Mouse (Mus musculus): ENCODE measurements around the gene Efcab2. TPM values are rescaled to one million over a fixed set of nuclear protein-coding genes. Genes with fewer than 3 reads are reported as not detected.
"Not testable (repeated sequence)": the region's sequence is repeated elsewhere in the genome, so short reads cannot be mapped to it uniquely, and the experiment has no call there.

The Efcab2 gene
- polyA plus RNA-seq, 1 experiment from 2014 or later, result 8.7 TPM

DNA sequence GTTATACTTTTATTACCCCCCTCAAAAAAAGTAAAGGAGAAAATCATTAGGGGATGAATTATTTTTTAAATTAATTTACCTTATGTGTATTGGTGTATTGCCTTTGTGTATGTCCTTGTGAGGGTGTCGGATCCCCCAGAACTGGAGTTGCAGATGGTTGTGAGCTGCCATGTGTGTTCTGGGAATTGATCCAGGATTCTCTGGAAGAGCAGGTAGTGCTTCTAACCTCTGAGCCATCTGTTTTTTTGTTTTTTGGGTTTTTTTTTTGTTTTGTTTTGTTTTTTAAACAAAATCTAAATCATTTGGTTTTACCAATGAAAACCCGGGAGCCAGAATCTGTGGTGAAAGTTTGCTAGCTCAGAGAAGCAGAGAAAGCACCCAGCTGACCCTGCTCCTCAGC lies 1.8 kb downstream of the Efcab2 start:
- Histone ChIP-seq H3K4me3 (no peak overlapping the region), H3K9me3 (replicated peaks) (no peaks in the 10 kb centered on the region), H3K9ac (no peak overlapping the region), H3K4me1 (no peaks in the 10 kb centered on the region), H3K4me2 (replicated peaks) (no peak overlapping the region), H3K27ac (no peak overlapping the region), H3K36me3 (no peaks in the 10 kb centered on the region), H3K27me3 (no peaks in the 10 kb centered on the region)
- ATAC-seq (ENCODE audit: low FRiP score), result no peak
- WGBS, result 84% methylated on average over 2 of the region's 2 CpGs

- Histone ChIP-seq H3K36me3 (no peaks in the 10 kb centered on the region), H3K27ac (no peak overlapping the region), H3K4me1 (no peaks in the 10 kb centered on the region), H3K4me3 (no peak overlapping the region), H3K9ac (no peak overlapping the region), H3K9me3 (replicated peaks) (no peaks in the 10 kb centered on the region), H3K27me3 (no peaks in the 10 kb centered on the region), H3K4me2 (replicated peaks) (no peak overlapping the region)
- WGBS, result 66% methylated on average over 4 of the region's 4 CpGs
- ATAC-seq (ENCODE audit: low FRiP score), result no peak
Observed at GRCm38 (mm10) chr1:178408901-178409361, 3.0 kb downstream of the Efcab2 start.

DNA sequence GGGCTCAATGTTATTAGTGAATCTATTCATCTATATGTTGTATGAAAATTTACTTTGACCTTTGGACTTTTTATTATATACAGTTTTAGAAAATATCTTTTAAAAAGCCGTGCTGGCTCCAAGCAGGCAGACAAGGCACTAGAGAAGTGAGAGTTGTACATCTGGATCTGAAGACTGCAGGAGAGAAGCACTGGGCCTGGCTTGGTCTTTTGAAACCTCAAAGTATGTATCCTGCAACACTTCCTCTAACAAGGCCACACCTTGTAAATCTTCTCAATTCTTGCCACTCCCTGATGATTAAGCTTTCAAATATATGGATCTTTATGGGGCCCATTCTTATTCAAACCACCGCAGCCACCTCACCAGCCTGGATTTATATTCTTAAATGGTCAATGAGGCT lies 7.5 kb downstream of the Efcab2 start:
- 94% methylated on average over 2 of the region's 2 CpGs for WGBS
- not testable (repeated sequence) for H3K4me2 ChIP-seq (replicated peaks)

GRCm38 (mm10) chr1:178419608-178420007 lies 13.7 kb downstream of the Efcab2 start:
- ATAC-seq (ENCODE audit: low FRiP score), result no peak
- Histone ChIP-seq H3K9me3 (replicated peaks) (no peaks in the 10 kb centered on the region), H3K4me2 (replicated peaks) (no peak overlapping the region), H3K27ac (no peak overlapping the region), H3K4me1 (no peaks in the 10 kb centered on the region), H3K27me3 (no peaks in the 10 kb centered on the region), H3K9ac (no peak overlapping the region), H3K4me3 (no peak overlapping the region), H3K36me3 (no peaks in the 10 kb centered on the region)
- WGBS, result 91% methylated on average over 2 of the region's 2 CpGs

More for the DNA sequence above, 7.5 kb downstream of the Efcab2 start:
- H3K27ac ChIP-seq; ATAC-seq (ENCODE audit: low FRiP score); H3K9ac ChIP-seq; H3K4me3 ChIP-seq; H3K4me1 ChIP-seq; H3K27me3 ChIP-seq; H3K36me3 ChIP-seq; H3K9me3 ChIP-seq (replicated peaks): not testable (repeated sequence)

- no peaks in the 10 kb centered on the region for H3K9me3 ChIP-seq (replicated peaks)
- no peaks in the 10 kb centered on the region for H3K27me3 ChIP-seq
- no peak overlapping the region for H3K4me3 ChIP-seq
- H3K36me3 ChIP-seq, result no peaks in the 10 kb centered on the region
- H3K27ac ChIP-seq, result no peak overlapping the region
- no peak overlapping the region for H3K9ac ChIP-seq
- H3K4me2 ChIP-seq (replicated peaks), result no peak overlapping the region
- ATAC-seq (ENCODE audit: low FRiP score), result no peak
- 86% methylated on average over 1 of the region's 1 CpGs for WGBS
- no peaks in the 10 kb centered on the region for H3K4me1 ChIP-seq
Observed at GRCm38 (mm10) chr1:178423662-178424061, 17.8 kb downstream of the Efcab2 start.

GRCm38 (mm10) chr1:178431619-178432444 lies 25.9 kb downstream of the Efcab2 start:
- Histone ChIP-seq H3K4me2 (replicated peaks) (no peak overlapping the region), H3K36me3 (no peaks in the 10 kb centered on the region), H3K9ac (no peak overlapping the region), H3K4me1 (no peaks in the 10 kb centered on the region), H3K27ac (no peak overlapping the region), H3K9me3 (replicated peaks) (no peaks in the 10 kb centered on the region), H3K4me3 (no peak overlapping the region), H3K27me3 (no peaks in the 10 kb centered on the region)
- 90% methylated on average over 4 of the region's 4 CpGs for WGBS
- no peak for ATAC-seq (ENCODE audit: low FRiP score)

- 89% methylated on average over 1 of the region's 1 CpGs for WGBS
Observed at GRCm38 (mm10) chr1:178433619-178434018, 27.7 kb downstream of the Efcab2 start.

GRCm38 (mm10) chr1:178444407-178444806 lies 38.5 kb downstream of the Efcab2 start:
- no peak for ATAC-seq (ENCODE audit: low FRiP score)
- WGBS, result 48% methylated on average over 3 of the region's 3 CpGs

More at GRCm38 (mm10) chr1:178433619-178434018, 27.7 kb downstream of the Efcab2 start:
- Histone ChIP-seq H3K4me1 (no peaks in the 10 kb centered on the region), H3K4me2 (replicated peaks) (no peak overlapping the region), H3K9ac (no peak overlapping the region), H3K36me3 (no peaks in the 10 kb centered on the region), H3K27ac (no peak overlapping the region), H3K4me3 (no peak overlapping the region), H3K27me3 (no peaks in the 10 kb centered on the region), H3K9me3 (replicated peaks) (no peaks in the 10 kb centered on the region)
- no peak for ATAC-seq (ENCODE audit: low FRiP score)

DNA sequence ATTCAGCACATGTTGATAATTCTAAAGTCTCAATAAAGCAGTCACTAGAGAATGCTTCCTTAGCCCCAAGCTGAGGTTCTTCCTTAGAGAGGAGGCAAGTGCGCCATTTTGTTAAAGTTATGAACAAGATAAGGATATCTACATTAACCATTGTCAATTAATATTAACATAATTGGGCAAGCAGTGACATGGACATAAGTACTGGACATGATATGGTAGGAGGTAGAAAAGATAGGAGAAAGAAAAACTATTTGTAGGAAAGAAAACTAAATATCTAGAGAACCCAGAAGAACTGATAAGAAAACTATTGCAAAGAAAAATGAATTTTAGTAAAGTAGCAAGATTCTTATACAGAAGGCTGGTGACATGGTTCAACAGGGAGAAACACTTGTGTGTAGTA lies 41.2 kb downstream of the Efcab2 start:
- no peak for ATAC-seq (ENCODE audit: low FRiP score)
- no peak overlapping the region for H3K9ac ChIP-seq

More at GRCm38 (mm10) chr1:178444407-178444806, 38.5 kb downstream of the Efcab2 start:
- no peaks in the 10 kb centered on the region for H3K4me1 ChIP-seq
- no peak overlapping the region for H3K4me2 ChIP-seq (replicated peaks)
- H3K9me3 ChIP-seq (replicated peaks), result no peaks in the 10 kb centered on the region
- H3K4me3 ChIP-seq, result no peak overlapping the region
- H3K27ac ChIP-seq, result no peak overlapping the region
- no peaks in the 10 kb centered on the region for H3K27me3 ChIP-seq
- no peaks in the 10 kb centered on the region for H3K36me3 ChIP-seq
- no peak overlapping the region for H3K9ac ChIP-seq

DNA sequence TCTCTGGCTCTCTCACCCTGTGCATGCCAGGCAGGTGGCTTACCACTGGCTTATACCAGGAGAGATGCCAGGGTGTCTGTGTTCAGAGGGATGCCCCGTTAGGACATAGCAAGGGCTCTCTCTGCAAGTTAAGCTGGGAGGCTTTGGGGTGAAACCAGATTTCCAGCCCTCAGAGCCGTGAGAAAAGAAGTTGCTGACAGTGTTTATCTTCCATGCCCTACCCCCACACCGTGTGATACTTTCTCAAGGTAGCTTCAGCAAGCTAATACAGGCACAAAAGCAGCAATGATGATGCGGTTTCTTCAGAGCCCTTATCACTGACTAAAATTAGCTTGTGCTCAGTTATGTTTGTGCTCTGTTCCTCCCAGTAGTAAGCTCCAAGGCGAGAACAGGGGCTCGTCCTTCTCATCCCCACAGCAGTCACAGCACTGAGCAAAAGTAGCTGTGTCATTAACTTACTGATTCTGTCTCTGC lies 42.4 kb downstream of the Efcab2 start:
- H3K4me1 ChIP-seq, result no peaks in the 10 kb centered on the region
- WGBS, result 70% methylated on average over 6 of the region's 6 CpGs
- ATAC-seq (ENCODE audit: low FRiP score), result no peak
- no peaks in the 10 kb centered on the region for H3K9me3 ChIP-seq (replicated peaks)
- H3K27me3 ChIP-seq, result no peaks in the 10 kb centered on the region
- H3K27ac ChIP-seq, result no peak overlapping the region
- no peak overlapping the region for H3K4me2 ChIP-seq (replicated peaks)
- H3K9ac ChIP-seq, result no peak overlapping the region
- no peak overlapping the region for H3K4me3 ChIP-seq
- no peaks in the 10 kb centered on the region for H3K36me3 ChIP-seq

More for the DNA sequence above, 41.2 kb downstream of the Efcab2 start:
- Histone ChIP-seq H3K9me3 (replicated peaks) (no peaks in the 10 kb centered on the region), H3K36me3 (no peaks in the 10 kb centered on the region), H3K27ac (no peak overlapping the region), H3K4me3 (no peak overlapping the region), H3K27me3 (no peaks in the 10 kb centered on the region), H3K4me2 (replicated peaks) (no peak overlapping the region), H3K4me1 (no peaks in the 10 kb centered on the region)
- WGBS, result 96% methylated on average over 1 of the region's 1 CpGs

DNA sequence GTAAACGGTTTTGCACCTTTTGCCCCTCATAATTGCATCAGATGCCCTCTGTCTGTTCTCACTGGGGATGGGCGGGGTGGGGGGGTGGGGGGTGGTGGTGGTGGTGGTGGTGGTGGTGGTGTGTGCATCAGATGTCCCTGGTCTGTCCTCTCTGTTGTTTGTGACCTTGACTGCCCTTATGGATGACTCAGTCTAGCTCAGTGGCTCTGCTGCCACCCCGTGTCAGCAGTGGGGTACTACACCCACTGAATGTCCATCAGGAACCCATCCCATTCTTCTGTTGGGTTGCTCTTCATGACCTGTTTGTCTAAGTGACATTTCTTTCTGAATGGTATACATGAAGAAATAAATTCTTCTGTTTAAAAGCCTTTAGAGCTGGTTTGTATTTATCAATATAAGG lies 43.3 kb downstream of the Efcab2 start:
- no peaks in the 10 kb centered on the region for H3K4me1 ChIP-seq
- no peaks in the 10 kb centered on the region for H3K27me3 ChIP-seq
- H3K9ac ChIP-seq, result no peak overlapping the region
- no peaks in the 10 kb centered on the region for H3K9me3 ChIP-seq (replicated peaks)
- no peak overlapping the region for H3K4me2 ChIP-seq (replicated peaks)
- no peaks in the 10 kb centered on the region for H3K36me3 ChIP-seq
- peak; percentile 50; the same call in 1 of the 2 replicates for ATAC-seq (ENCODE audit: low FRiP score)
- no peak overlapping the region for H3K27ac ChIP-seq
- 21% methylated on average over 3 of the region's 3 CpGs for WGBS
- no peak overlapping the region for H3K4me3 ChIP-seq

DNA sequence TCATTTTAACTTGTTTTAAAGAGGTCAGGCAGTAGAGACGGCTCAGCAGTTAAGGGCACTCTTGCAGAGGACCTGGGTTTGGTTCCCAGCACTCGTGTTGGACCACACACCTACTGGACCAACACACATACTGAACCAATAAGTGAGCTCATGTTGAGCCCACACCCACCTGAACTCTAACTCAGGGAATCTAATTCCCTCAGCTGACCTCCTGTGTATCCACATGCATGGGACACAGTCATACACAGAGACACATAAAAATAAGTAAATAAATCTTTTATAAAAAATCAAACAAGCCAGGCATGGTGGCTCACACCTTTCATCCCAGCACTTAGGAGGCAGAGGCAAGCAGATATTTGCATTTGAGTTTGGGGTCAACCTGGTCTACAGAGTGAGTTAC lies 44.0 kb downstream of the Efcab2 start:
- WGBS, result 78% methylated on average over 2 of the region's 2 CpGs
- no peak for ATAC-seq (ENCODE audit: low FRiP score)
- no peaks in the 10 kb centered on the region for H3K27me3 ChIP-seq
- H3K4me2 ChIP-seq (replicated peaks), result no peak overlapping the region
- H3K4me1 ChIP-seq, result no peaks in the 10 kb centered on the region
- no peaks in the 10 kb centered on the region for H3K36me3 ChIP-seq
- H3K4me3 ChIP-seq, result no peak overlapping the region
- no peak overlapping the region for H3K27ac ChIP-seq
- no peak overlapping the region for H3K9ac ChIP-seq
- no peaks in the 10 kb centered on the region for H3K9me3 ChIP-seq (replicated peaks)

DNA sequence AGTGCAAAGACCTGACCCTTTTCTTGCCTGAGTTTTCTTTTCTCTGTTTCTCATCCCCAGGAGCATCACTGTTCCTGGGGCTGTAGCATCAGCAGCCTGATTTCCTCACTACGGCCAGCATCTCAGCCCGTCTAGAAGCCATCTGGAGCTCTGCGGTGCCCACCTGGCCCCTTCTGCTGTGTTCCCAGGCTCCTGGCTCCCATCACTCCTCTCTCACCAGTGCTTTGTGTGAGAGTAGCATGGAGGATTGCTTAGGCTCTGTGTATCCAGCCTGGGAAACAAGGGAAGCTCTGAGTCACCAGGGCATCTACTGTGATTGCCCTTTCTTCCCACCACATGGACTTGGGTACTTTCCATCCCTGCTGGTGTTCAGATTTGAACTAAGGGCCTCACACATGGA lies 48.2 kb downstream of the Efcab2 start:
- Histone ChIP-seq H3K4me1 (no peaks in the 10 kb centered on the region), H3K4me2 (replicated peaks) (no peak overlapping the region), H3K9ac (no peak overlapping the region), H3K9me3 (replicated peaks) (no peaks in the 10 kb centered on the region), H3K36me3 (no peaks in the 10 kb centered on the region), H3K27me3 (no peaks in the 10 kb centered on the region), H3K27ac (no peak overlapping the region), H3K4me3 (no peak overlapping the region)
- WGBS, result 95% methylated on average over 3 of the region's 3 CpGs
- ATAC-seq (ENCODE audit: low FRiP score), result no peak

Measured in hindbrain, embryonic 12.5 days (tissue).